Mouse (Mus musculus) CH12.LX (cell line): Measurements from ENCODE around the gene Ankrd60. TPM values are rescaled to one million over a fixed set of nuclear protein-coding genes. Genes with fewer than 3 reads are reported as not detected.

Source experiments
- DNase-seq: peaks from one replicate; pipeline ENCODE4 v3.0.0-alpha.2; 2013; ENCODE audit errors: extremely low read depth
- H3K27ac ChIP-seq: 2 replicates; pipeline ENCODE4 v1.5.1; 2012; ENCODE audit warnings: low read depth, mild to moderate bottlenecking, control low read depth, moderate library complexity; ENCODE audit not compliant: insufficient read depth
- H3K27me3 ChIP-seq: replicated peaks from 2 replicates; pipeline ENCODE3; 2012; ENCODE audit warnings: inconsistent platforms
- H3K36me3 ChIP-seq, 2 experiments: replicated peaks in 1 of 2; 2 replicates each; pipeline versions ENCODE3 to v1.6.1; 2012; ENCODE audit warnings: inconsistent platforms in 1 of 2, low read length in 1 of 2, mild to moderate bottlenecking in 1 of 2, mixed read lengths in 1 of 2, moderate library complexity in 1 of 2; ENCODE audit not compliant: control insufficient read depth in 1 of 2, insufficient read depth in 1 of 2
- H3K4me1 ChIP-seq, 2 experiments: 2 replicates each; pipeline ENCODE4 v1.6.1; 2012; ENCODE audit warnings: inconsistent platforms in 1 of 2, moderate library complexity in 1 of 2; ENCODE audit not compliant: insufficient read depth in 2 of 2, control insufficient read depth in 1 of 2
- H3K4me2 ChIP-seq: 2 replicates; pipeline ENCODE4 v1.6.1; 2012; ENCODE audit warnings: low read depth, mild to moderate bottlenecking, control low read depth; ENCODE audit not compliant: poor library complexity, insufficient read depth, severe bottlenecking
- H3K4me3 ChIP-seq, 3 experiments: fragments of 150-350 bp in 1 of 3; sonication (generic) in 1 of 3; replicated peaks in 1 of 3; 2 replicates each; pipeline versions ENCODE3 to v1.5.1; 2011 to 2012; ENCODE audit warnings: low read depth in 2 of 3, low read length in 2 of 3, mild to moderate bottlenecking in 2 of 3, moderate library complexity in 2 of 3, control low read depth in 1 of 3, improper control_type of control experiment in 1 of 3, inconsistent platforms in 1 of 3, mixed read lengths in 1 of 3; ENCODE audit not compliant: poor library complexity in 1 of 3
- H3K79me2 ChIP-seq: replicated peaks from 2 replicates; pipeline ENCODE4 v1.6.1; 2012; ENCODE audit warnings: mild to moderate bottlenecking, moderate library complexity; ENCODE audit not compliant: control insufficient read depth, poor library complexity, insufficient read depth, severe bottlenecking; ENCODE audit errors: extremely low read depth
- H3K9ac ChIP-seq: 2 replicates; pipeline ENCODE4 v1.6.1; 2012; ENCODE audit warnings: low read depth, mild to moderate bottlenecking, control low read depth, moderate library complexity; ENCODE audit not compliant: insufficient read depth
- H3K9me3 ChIP-seq: replicated peaks from 2 replicates; pipeline ENCODE3; 2012; ENCODE audit warnings: low read length, inconsistent platforms, mixed read lengths
- CHD2 ChIP-seq: IDR thresholded peaks from 2 replicates; pipeline ENCODE4 v1.6.1; 2011; ENCODE audit warnings: low read length, improper control_type of control experiment
- E2F4 ChIP-seq: IDR thresholded peaks from 2 replicates; pipeline ENCODE4 v1.6.1; 2011; ENCODE audit warnings: low read depth, low read length, improper control_type of control experiment; ENCODE audit not compliant: insufficient replicate concordance
- ELF1 ChIP-seq: IDR thresholded peaks from 2 replicates; pipeline ENCODE4 v1.6.1; 2014; ENCODE audit warnings: low read depth, mild to moderate bottlenecking, inconsistent platforms, low read length, improper control_type of control experiment
- HCFC1 ChIP-seq: IDR thresholded peaks from 2 replicates; pipeline ENCODE4 v1.6.1; 2012; ENCODE audit warnings: low read depth, mild to moderate bottlenecking, inconsistent platforms, low read length, improper control_type of control experiment
- JUN ChIP-seq: IDR thresholded peaks from 2 replicates; pipeline ENCODE4 v1.6.1; 2011; ENCODE audit warnings: low read depth, mild to moderate bottlenecking, low read length, improper control_type of control experiment, moderate library complexity; ENCODE audit not compliant: insufficient read depth
- JUND ChIP-seq: conservative IDR thresholded peaks from 2 replicates; pipeline ENCODE4 v1.6.1; 2011; ENCODE audit warnings: low read depth, low read length, improper control_type of control experiment
- MAFK ChIP-seq: IDR thresholded peaks from 2 replicates; pipeline ENCODE4 v1.6.1; 2011; ENCODE audit warnings: low read length, improper control_type of control experiment; ENCODE audit not compliant: insufficient replicate concordance
- MAZ ChIP-seq: IDR thresholded peaks from 2 replicates; pipeline ENCODE4 v1.6.1; 2012; ENCODE audit warnings: low read depth, mild to moderate bottlenecking, inconsistent platforms, low read length, improper control_type of control experiment, moderate library complexity
- MEF2A ChIP-seq: IDR thresholded peaks from 2 replicates; pipeline ENCODE4 v1.6.1; 2014; ENCODE audit warnings: low read depth, mild to moderate bottlenecking, inconsistent platforms, low read length, improper control_type of control experiment, borderline replicate concordance
- MXI1 ChIP-seq: IDR thresholded peaks from 2 replicates; pipeline ENCODE4 v1.6.1; 2011; ENCODE audit warnings: mild to moderate bottlenecking, low read depth, low read length, improper control_type of control experiment
- PAX5 ChIP-seq: IDR thresholded peaks from 2 replicates; pipeline ENCODE4 v1.6.1; 2012; ENCODE audit warnings: low read length, inconsistent platforms, mixed read lengths
- POLR2A ChIP-seq: IDR thresholded peaks from 2 replicates; pipeline ENCODE4 v1.6.1; 2011; ENCODE audit warnings: low read depth, mild to moderate bottlenecking, improper control_type of control experiment, low read length
- POLR2AphosphoS2 ChIP-seq: IDR thresholded peaks from 2 replicates; pipeline ENCODE4 v1.6.1; 2011; ENCODE audit warnings: low read depth, low read length, improper control_type of control experiment
- RCOR1 ChIP-seq: conservative IDR thresholded peaks from 2 replicates; pipeline ENCODE4 v1.6.1; 2012; ENCODE audit warnings: low read depth, mild to moderate bottlenecking, inconsistent platforms, low read length, improper control_type of control experiment
- TBP ChIP-seq: conservative IDR thresholded peaks from 2 replicates; pipeline ENCODE4 v1.6.1; 2011; ENCODE audit warnings: low read depth, low read length, improper control_type of control experiment
- TCF12 ChIP-seq: IDR thresholded peaks from 2 replicates; pipeline ENCODE4 v1.6.1; 2014; ENCODE audit warnings: low read depth, mild to moderate bottlenecking, inconsistent platforms, low read length, improper control_type of control experiment
- USF2 ChIP-seq: conservative IDR thresholded peaks from 2 replicates; pipeline ENCODE4 v1.6.1; 2011; ENCODE audit warnings: low read depth, low read length, improper control_type of control experiment
- ZMIZ1 ChIP-seq: IDR thresholded peaks from 2 replicates; pipeline ENCODE4 v1.6.1; 2012; ENCODE audit warnings: low read depth, mild to moderate bottlenecking, inconsistent platforms, low read length, improper control_type of control experiment
- dilution Hi-C: fragments of 300-500 bp; cut with MboI; formaldehyde crosslinking; loops from 2 replicates; pipeline ENCODE4 v1.14.3; 2020; ENCODE audit warnings: low sequenced_read_pairs; ENCODE audit not compliant: extremely low pct_unique_long_range_greater_than_20kb, extremely low pct_ligation_motif_present
- in situ Hi-C: fragments of 300-500 bp; cut with MboI; formaldehyde crosslinking; loops from 3 replicates; pipeline ENCODE4 v1.14.3; 2019; ENCODE audit warnings: low sequenced_read_pairs, low pct_ligation_motif_present, low pct_unique_long_range_greater_than_20kb, mixed read lengths
- polyA plus RNA-seq: library from polyadenylated mRNA; unstranded; fragments of >175 nt; gene quantifications from 2 replicates; pipeline ENCODE4 v1.2.1, GENCODE M21; 2012; ENCODE audit warnings: low read depth; ENCODE audit not compliant: insufficient read length
- total RNA-seq, 2 experiments: library from RNA; depleted of rRNA; stranded (reverse); fragments of 300-350 nt in 1 of 2; fragments of >200 nt in 1 of 2; gene quantifications; 2 replicates each; pipeline ENCODE4 v1.2.3; 2012 to 2014

Gene Ankrd60
- total and polyA plus RNA-seq, 3 experiments, result not detected

- no peak overlapping the region for H3K27ac ChIP-seq
- peaks cover 0 to 11% of the 10 kb centered on the region in 2 experiments for H3K36me3 ChIP-seq
- H3K27me3 ChIP-seq, result no peaks in the 10 kb centered on the region
- no peak overlapping the region for H3K4me2 ChIP-seq
- TF ChIP-seq MAZ (no peak), PAX5 (no peak), POLR2AphosphoS2 (no peak), HCFC1 (no peak)
- peaks cover 3% of the 10 kb centered on the region for H3K9me3 ChIP-seq
- no peak overlapping the region for H3K9ac ChIP-seq
- no peaks in the 10 kb centered on the region for H3K79me2 ChIP-seq
- H3K4me3 ChIP-seq, result no peak overlapping the region
- DNase-seq, result no peak
- in situ Hi-C loops (no loop called here), dilution Hi-C loops (no loop called here)
- H3K4me1 ChIP-seq, result peaks cover 0 to under 1% of the 10 kb centered on the region in 2 experiments; a peak in 1 of 4 replicates
Measured at GRCm38 (mm10) chr2:173582903-173583302, 4.7 kb upstream of the Ankrd60 start.

GRCm38 (mm10) chr2:173581096-173581495 lies 2.9 kb upstream of the Ankrd60 start:
- H3K4me3 ChIP-seq, result no peak overlapping the region
- no peak overlapping the region for H3K9ac ChIP-seq
- H3K4me1 ChIP-seq, result no peaks in the 10 kb centered on the region
- H3K27ac ChIP-seq, result no peak overlapping the region
- TF ChIP-seq JUND, result no peak
- no peak for TF ChIP-seq CHD2
- TF ChIP-seq POLR2A, result no peak
- TF ChIP-seq ELF1, result no peak
- TF ChIP-seq ZMIZ1, result no peak
- no peak for TF ChIP-seq USF2
- no peak for TF ChIP-seq POLR2AphosphoS2
- TF ChIP-seq TCF12, result no peak
- no peak for TF ChIP-seq MAFK
- TF ChIP-seq TBP, result no peak
- no peak for TF ChIP-seq HCFC1
- TF ChIP-seq MEF2A, result no peak
- no peak for TF ChIP-seq JUN
- TF ChIP-seq MAZ, result no peak
- TF ChIP-seq RCOR1, result no peak
- TF ChIP-seq E2F4, result no peak
- no peak for TF ChIP-seq MXI1
- dilution Hi-C loops (no loop called here), in situ Hi-C loops (no loop called here)
- DNase-seq, result no peak
- H3K36me3 ChIP-seq, result peaks cover 0 to 5% of the 10 kb centered on the region in 2 experiments
- peaks cover 3% of the 10 kb centered on the region for H3K27me3 ChIP-seq
- H3K4me2 ChIP-seq, result no peak overlapping the region
- H3K79me2 ChIP-seq, result no peaks in the 10 kb centered on the region
- H3K9me3 ChIP-seq, result no peaks in the 10 kb centered on the region
